Mouse (Mus musculus) lung, postnatal 0 days (tissue): ENCODE results near the gene 4933402N03Rik.

ENCODE experiments used
- CTCF ChIP-seq: IDR thresholded peaks from 2 replicates; pipeline ENCODE4 v1.5.1; 2016; ENCODE audit warnings: antibody characterized with exemption, mild to moderate bottlenecking
- EP300 ChIP-seq: IDR thresholded peaks from 2 replicates; pipeline ENCODE4 v1.6.1; 2016; ENCODE audit warnings: antibody characterized with exemption, mild to moderate bottlenecking, control low read depth

DNA sequence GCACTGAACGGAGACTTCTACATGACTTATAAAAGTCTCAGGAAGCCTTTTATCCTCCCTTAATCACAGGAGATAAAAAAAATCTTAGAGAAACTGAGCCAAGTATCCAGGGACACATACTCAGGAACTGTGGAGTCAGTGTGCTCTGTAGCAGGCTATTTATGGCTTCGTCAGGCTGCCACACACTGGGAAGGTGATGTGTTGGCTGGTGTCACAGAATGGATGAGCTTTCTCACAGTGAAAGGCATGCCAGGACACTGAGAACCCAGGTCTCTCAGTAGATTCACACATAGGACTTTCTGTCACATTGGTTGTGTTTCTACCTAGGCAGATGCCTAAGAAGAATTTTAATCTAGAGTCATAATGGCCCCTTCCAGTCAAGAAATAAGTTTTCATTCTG lies 31.7 kb downstream of the 4933402N03Rik start:
- no peak for TF ChIP-seq CTCF
- TF ChIP-seq EP300, result no peak
